Mouse (Mus musculus) gastrocnemius, postnatal 25 days (tissue): ENCODE measurements around the gene Ppp3ca. TPM values are rescaled to one million over a fixed set of nuclear protein-coding genes. Genes with fewer than 3 reads are reported as not detected.

Experiments
- microRNA-seq, 2 experiments: library from miRNA; unstranded; fragments of <30 nt; microRNA quantifications; one replicate each; pipeline ENCODE4 v1.2.0; 2021; ENCODE audit warnings: borderline replicate concordance in 2 of 2
- total RNA-seq, 2 experiments: library from RNA; stranded (reverse); gene quantifications; 1 replicate in 1 of 2; 2 replicates in 1 of 2; pipeline ENCODE4 v1.2.3; 2021

Gene Ppp3ca
- total RNA-seq, 2 experiments from 2014 or later: 130 to 149 TPM

Small RNA genes lying within 50 kb of the gene (microRNA-seq; reads per million reads assigned to microRNA genes)
- gene Gm44327: 0 reads per million in 2 experiments
